Mouse (Mus musculus) olfactory bulb, adult 2 months (tissue): ENCODE data around the gene Mfrp.

ENCODE experiments used
- CTCF ChIP-seq: fragments of 200-500 bp; IDR thresholded peaks from 2 replicates; pipeline ENCODE4 v1.5.1; 2012; ENCODE audit warnings: low read depth, mild to moderate bottlenecking, low read length, moderate library complexity; ENCODE audit not compliant: insufficient read depth
- POLR2A ChIP-seq: fragments of 200-500 bp; IDR thresholded peaks from 2 replicates; pipeline ENCODE4 v1.6.1; 2012; ENCODE audit warnings: mild to moderate bottlenecking, low read depth, low read length, moderate library complexity; ENCODE audit not compliant: insufficient read depth

DNA sequence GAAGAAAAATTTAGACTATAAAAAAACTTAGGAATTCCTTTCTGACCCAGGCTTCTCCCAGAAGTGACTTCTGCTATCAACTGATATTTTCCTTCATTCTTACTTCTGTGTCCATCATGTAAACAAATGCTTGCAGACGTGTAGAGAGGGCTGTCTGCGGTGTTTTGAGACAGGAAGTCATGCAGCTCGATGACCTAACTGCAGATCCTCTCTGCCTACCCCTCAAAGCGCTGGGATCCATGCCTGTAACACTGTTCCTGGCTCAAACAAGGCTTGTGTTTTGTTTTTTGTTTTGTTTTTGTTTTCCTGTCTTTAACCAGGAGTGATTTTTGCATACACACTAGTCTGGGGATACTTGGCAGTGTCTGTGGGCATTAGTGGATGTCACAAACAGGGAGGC lies 36.3 kb downstream of the Mfrp start:
- TF ChIP-seq CTCF (no peak), POLR2A (no peak)
